Mouse (Mus musculus) thymus, adult 2 months (tissue): ENCODE measurements around the gene Kctd5.

Experiments
- CTCF ChIP-seq: fragments of 200-500 bp; IDR thresholded peaks from 2 replicates; pipeline ENCODE4 v1.5.1; 2012; ENCODE audit warnings: mild to moderate bottlenecking, control low read depth, low read length, moderate library complexity, borderline replicate concordance; ENCODE audit not compliant: control insufficient read depth, poor library complexity, insufficient read depth; ENCODE audit errors: extremely low read depth
- POLR2A ChIP-seq: fragments of 200-500 bp; IDR thresholded peaks from 2 replicates; pipeline ENCODE4 v1.6.1; 2012; ENCODE audit warnings: mild to moderate bottlenecking, low read length, control low read depth, moderate library complexity; ENCODE audit not compliant: control insufficient read depth, poor library complexity, insufficient read depth; ENCODE audit errors: extremely low read depth

GRCm38 (mm10) chr17:24108896-24109295 is 35.6 kb upstream of the Kctd5 start:
- no peak for TF ChIP-seq POLR2A
- no peak for TF ChIP-seq CTCF
